Mouse (Mus musculus): ENCODE data around the gene Psmb4.
"Not testable (repeated sequence)": the region's sequence is repeated elsewhere in the genome, so short reads cannot be mapped to it uniquely, and the experiment has no call there.

The Psmb4 gene

GRCm38 (mm10) chr3:94904759-94905158 is 18.0 kb upstream of the Psmb4 start:
- not testable (repeated sequence) for DNase-seq

GRCm38 (mm10) chr3:94902747-94903146 is 16.0 kb upstream of the Psmb4 start:
- peak in 1 of 2 experiments; percentile 51 for DNase-seq

- DNase-seq = no peak
These were observed 7.3 kb upstream of the Psmb4 start for GRCm38 (mm10) chr3:94894076-94894475.

- DNase-seq = no peak
These were observed 1.8 kb upstream of the Psmb4 start for GRCm38 (mm10) chr3:94888595-94888994.

- no peak for DNase-seq
These were observed 4.2 kb downstream of the Psmb4 start for GRCm38 (mm10) chr3:94882579-94882978.

GRCm38 (mm10) chr3:94881840-94882239 is 4.9 kb downstream of the Psmb4 start:
- DNase-seq = no peak

- DNase-seq = no peak
These were observed 8.1 kb downstream of the Psmb4 start for GRCm38 (mm10) chr3:94878618-94879017.

GRCm38 (mm10) chr3:94869011-94869410 is 17.8 kb downstream of the Psmb4 start:
- no peak for DNase-seq

GRCm38 (mm10) chr3:94859471-94859870 is 27.3 kb downstream of the Psmb4 start:
- no peak for DNase-seq

- DNase-seq = no peak
These were observed 34.5 kb downstream of the Psmb4 start for GRCm38 (mm10) chr3:94852215-94852614.

- peak; percentile 9 to 19 for DNase-seq
These were observed 35.0 kb downstream of the Psmb4 start for GRCm38 (mm10) chr3:94851731-94852130.

GRCm38 (mm10) chr3:94849338-94849737 is 37.4 kb downstream of the Psmb4 start:
- DNase-seq = peak in 1 of 2 experiments; percentile 75

- DNase-seq = no peak
These were observed 39.4 kb downstream of the Psmb4 start for GRCm38 (mm10) chr3:94847382-94847781.

GRCm38 (mm10) chr3:94839101-94839500 is 47.7 kb downstream of the Psmb4 start:
- DNase-seq = no peak

- DNase-seq = peak in 1 of 2 experiments; percentile 7
These were observed 48.1 kb downstream of the Psmb4 start for GRCm38 (mm10) chr3:94838631-94839030.

GRCm38 (mm10) chr3:94837959-94838496 is 48.7 kb downstream of the Psmb4 start:
- peak; percentile 61 to 67 for DNase-seq

GRCm38 (mm10) chr3:94837183-94837890 is 49.4 kb downstream of the Psmb4 start, which contains the start of gene Pogz:
Gene Pogz, plus strand, starts transcription at chr3:94837567.
- peak; percentile 87 to 89 for DNase-seq

GRCm38 (mm10) chr3:94835396-94835795 is 51.4 kb downstream of the Psmb4 start:
- no peak for DNase-seq
